Mouse (Mus musculus) heart, embryonic 12.5 days (tissue): ENCODE data around the gene Ddah1. TPM values are rescaled to one million over a fixed set of nuclear protein-coding genes. Genes with fewer than 3 reads are reported as not detected.

Experiments
- ATAC-seq: fragments of 200-750 bp; cut with Nextera tagmentation; 2 replicates; pipeline ENCODE4 v1.8.0; 2017; ENCODE audit warnings: moderate TSS enrichment, moderate library complexity; ENCODE audit not compliant: insufficient number of reproducible peaks, low FRiP score
- H3K27ac ChIP-seq: fragments of 300-500 bp; sonication (generic); 2 replicates; pipeline ENCODE4 v1.5.1; 2016; ENCODE audit warnings: mild to moderate bottlenecking, moderate library complexity; ENCODE audit not compliant: poor library complexity, severe bottlenecking
- H3K27me3 ChIP-seq: fragments of 300-500 bp; sonication (generic); replicated peaks from 2 replicates; pipeline ENCODE4 v1.6.1; 2016; ENCODE audit warnings: mild to moderate bottlenecking, moderate library complexity
- H3K36me3 ChIP-seq: fragments of 300-500 bp; sonication (generic); 2 replicates; pipeline ENCODE4 v1.6.1; 2016; ENCODE audit warnings: mild to moderate bottlenecking, moderate library complexity
- H3K4me1 ChIP-seq: fragments of 300-500 bp; sonication (generic); replicated peaks from 2 replicates; pipeline ENCODE4 v1.6.1; 2016; ENCODE audit warnings: mild to moderate bottlenecking
- H3K4me2 ChIP-seq: fragments of 300-500 bp; sonication (generic); 2 replicates; pipeline ENCODE4 v1.6.1; 2016; ENCODE audit warnings: mild to moderate bottlenecking, moderate library complexity
- H3K4me3 ChIP-seq: fragments of 300-500 bp; sonication (generic); 2 replicates; pipeline ENCODE4 v1.5.1; 2016; ENCODE audit warnings: mild to moderate bottlenecking
- H3K9ac ChIP-seq: fragments of 300-500 bp; sonication (generic); 2 replicates; pipeline ENCODE4 v1.6.1; 2016; ENCODE audit warnings: mild to moderate bottlenecking, moderate library complexity
- H3K9me3 ChIP-seq: fragments of 300-500 bp; sonication (generic); replicated peaks from 2 replicates; pipeline ENCODE4 v1.6.1; 2016; ENCODE audit warnings: mild to moderate bottlenecking, moderate library complexity
- WGBS: fragments of 180-500 bp; shearing (Covaris S2); methylation state at CpG from one replicate; pipeline ENCODE4 v1.1.7; 2016; 5-methylcytosine and 5-hydroxymethylcytosine counted together
- polyA plus RNA-seq: library from polyadenylated mRNA; unstranded; fragments of >200 nt; fragmentation: Nextera tagmentation; extraction: Ambion mirVana; gene quantifications from 2 replicates; pipeline ENCODE4 v1.2.1, GENCODE M21; 2016

Gene Ddah1
- polyA plus RNA-seq, 1 experiment from 2014 or later, result 36.7 TPM

DNA sequence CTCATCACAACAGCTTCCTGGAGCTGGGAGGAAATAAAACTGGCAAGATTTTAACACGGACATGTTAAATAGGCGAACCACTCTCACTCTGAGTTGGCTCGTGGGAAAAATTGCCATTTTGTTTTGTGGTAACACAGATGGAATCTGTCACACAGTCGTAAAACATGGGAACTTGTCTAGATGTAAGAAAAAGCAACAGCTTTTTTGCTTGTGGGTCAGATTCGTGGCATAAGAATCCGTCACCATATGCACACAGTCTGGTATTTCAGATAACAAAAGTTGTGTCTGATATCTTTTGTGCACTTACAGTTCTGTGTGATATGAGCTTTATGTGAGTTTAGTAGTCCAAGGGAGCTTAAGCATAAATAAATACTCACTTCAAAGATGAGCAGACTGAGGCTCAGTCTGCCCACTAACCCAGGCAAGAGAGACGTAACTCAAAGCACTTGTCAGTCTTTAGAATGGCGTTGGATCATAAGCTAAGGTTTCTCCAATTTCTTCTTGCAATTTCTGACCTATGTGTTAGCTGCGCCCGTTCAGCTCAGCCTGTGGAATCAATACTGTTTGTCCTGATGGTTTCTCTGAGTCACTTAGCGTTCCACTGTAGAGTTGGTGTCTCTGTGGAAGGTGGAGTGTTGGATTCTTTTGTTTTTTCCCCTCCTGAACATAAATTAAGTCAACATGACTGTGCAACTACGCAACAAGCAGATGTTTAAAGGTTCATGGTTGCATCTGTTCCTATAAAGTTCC lies 83.7 kb downstream of the Ddah1 start:
- Histone ChIP-seq H3K27me3 (no peaks in the 10 kb centered on the region), H3K4me1 (peaks cover 14% of the 10 kb centered on the region), H3K9ac (no peak overlapping the region), H3K9me3 (0 out of 2 replicates have a peak, but pooled peaks cover 5% of the 10 kb centered on the region), H3K36me3 (no peaks in the 10 kb centered on the region), H3K4me3 (no peak overlapping the region), H3K27ac (no peak overlapping the region), H3K4me2 (no peak overlapping the region)
- no peak for ATAC-seq
- WGBS, result 73% methylated on average over 12 of the region's 12 CpGs

DNA sequence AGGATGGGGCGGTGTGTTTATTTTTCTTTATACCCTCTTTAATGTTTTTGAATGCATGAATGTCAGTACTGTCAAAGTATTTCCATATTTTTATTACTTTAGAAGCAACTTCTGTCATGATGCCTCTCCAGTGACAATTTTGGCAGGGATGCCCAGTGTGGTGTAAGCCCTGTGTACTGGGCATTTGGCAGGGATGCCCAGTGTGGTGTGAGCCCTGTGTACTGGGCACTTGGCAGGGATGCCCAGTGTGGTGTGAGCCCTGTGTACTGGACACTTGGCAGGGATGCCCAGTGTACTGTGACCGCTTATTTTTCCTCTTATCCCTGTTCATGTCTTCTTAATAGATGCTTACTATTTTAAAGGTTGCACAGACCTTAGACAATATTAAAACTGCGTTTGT lies 85.4 kb downstream of the Ddah1 start:
- Histone ChIP-seq H3K27me3 (no peaks in the 10 kb centered on the region), H3K4me2 (no peak overlapping the region), H3K9ac (no peak overlapping the region), H3K4me3 (no peak overlapping the region), H3K27ac (no peak overlapping the region), H3K9me3 (0 out of 2 replicates have a peak, but pooled peaks cover 5% of the 10 kb centered on the region), H3K36me3 (no peaks in the 10 kb centered on the region), H3K4me1 (peaks cover 7% of the 10 kb centered on the region; the same call in 1 of the 2 replicates)
- no peak for ATAC-seq
- 97% methylated on average over 3 of the region's 3 CpGs for WGBS

DNA sequence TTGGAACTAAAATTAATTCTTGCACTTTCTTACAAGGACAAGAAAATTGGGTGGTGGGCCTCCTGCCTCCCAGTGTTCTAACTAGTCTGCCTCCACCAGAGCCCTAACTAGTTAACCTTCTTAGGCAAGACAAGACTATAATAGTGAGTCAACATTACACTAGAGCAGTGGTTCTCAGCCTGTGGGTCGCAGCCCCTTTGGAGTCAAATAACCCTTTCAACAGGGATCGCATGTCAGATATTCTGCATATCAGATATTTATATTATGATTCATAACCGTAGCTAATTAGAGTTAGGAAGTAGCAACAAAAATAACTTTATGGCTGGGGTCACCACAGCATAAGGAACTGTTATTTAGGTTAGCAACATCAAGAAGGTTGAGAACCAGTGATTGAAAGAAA lies 86.4 kb downstream of the Ddah1 start:
- Histone ChIP-seq H3K36me3 (no peaks in the 10 kb centered on the region), H3K9me3 (no peaks in the 10 kb centered on the region), H3K4me1 (peaks cover 7% of the 10 kb centered on the region; the same call in 1 of the 2 replicates), H3K27ac (no peak overlapping the region), H3K4me3 (no peak overlapping the region), H3K9ac (no peak overlapping the region), H3K27me3 (no peaks in the 10 kb centered on the region), H3K4me2 (no peak overlapping the region)
- ATAC-seq, result no peak
- 86% methylated on average over 3 of the region's 3 CpGs for WGBS

DNA sequence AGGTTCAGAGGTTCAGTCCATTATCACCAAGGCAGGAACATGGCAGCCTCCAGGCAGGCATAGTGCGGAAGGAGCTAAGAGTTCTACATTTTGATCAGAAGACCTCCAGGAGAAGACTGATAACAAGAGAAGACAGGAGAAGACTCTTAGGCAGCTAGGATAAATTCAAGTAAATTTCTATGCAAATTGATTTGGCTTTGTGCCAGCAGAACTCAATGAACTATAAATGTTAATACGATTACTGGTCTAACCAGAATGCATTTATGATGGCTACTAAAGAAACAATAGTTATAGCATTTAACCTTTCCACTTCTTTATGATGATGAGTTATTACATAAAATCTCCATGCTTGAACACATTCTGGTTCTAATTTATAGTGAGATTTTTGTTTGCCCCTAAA lies 87.8 kb downstream of the Ddah1 start:
- Histone ChIP-seq H3K36me3 (no peaks in the 10 kb centered on the region), H3K4me2 (no peak overlapping the region), H3K4me3 (no peak overlapping the region), H3K9ac (no peak overlapping the region), H3K27me3 (no peaks in the 10 kb centered on the region), H3K4me1 (peaks cover 7% of the 10 kb centered on the region; the same call in 1 of the 2 replicates), H3K9me3 (no peaks in the 10 kb centered on the region), H3K27ac (no peak overlapping the region)
- WGBS, result 92% methylated on average over 2 of the region's 2 CpGs
- ATAC-seq, result no peak

DNA sequence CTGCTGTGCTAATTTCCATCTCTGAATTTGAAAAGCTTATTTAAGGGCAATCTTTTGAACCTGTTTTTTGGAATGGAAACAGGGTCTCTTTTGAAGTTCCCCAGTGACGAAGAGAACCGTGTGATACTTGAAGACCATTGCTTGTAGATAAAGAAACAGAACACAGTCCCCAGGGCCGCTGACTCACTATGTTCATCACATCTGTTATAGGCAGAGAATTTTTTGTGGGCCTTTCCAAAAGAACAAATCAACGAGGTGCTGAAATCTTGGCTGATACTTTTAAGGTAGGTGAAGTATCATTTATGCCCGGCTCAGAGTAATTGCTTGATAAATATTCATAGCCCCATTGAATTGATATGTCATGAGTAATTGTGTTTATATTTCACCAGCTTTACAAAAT lies 93.6 kb downstream of the Ddah1 start:
- Histone ChIP-seq H3K27me3 (no peaks in the 10 kb centered on the region), H3K36me3 (no peaks in the 10 kb centered on the region), H3K4me1 (peaks cover 18% of the 10 kb centered on the region), H3K4me3 (no peak overlapping the region), H3K27ac (no peak overlapping the region), H3K9ac (no peak overlapping the region), H3K9me3 (no peaks in the 10 kb centered on the region), H3K4me2 (no peak overlapping the region)
- ATAC-seq, result no peak
- 56% methylated on average over 5 of the region's 5 CpGs for WGBS

DNA sequence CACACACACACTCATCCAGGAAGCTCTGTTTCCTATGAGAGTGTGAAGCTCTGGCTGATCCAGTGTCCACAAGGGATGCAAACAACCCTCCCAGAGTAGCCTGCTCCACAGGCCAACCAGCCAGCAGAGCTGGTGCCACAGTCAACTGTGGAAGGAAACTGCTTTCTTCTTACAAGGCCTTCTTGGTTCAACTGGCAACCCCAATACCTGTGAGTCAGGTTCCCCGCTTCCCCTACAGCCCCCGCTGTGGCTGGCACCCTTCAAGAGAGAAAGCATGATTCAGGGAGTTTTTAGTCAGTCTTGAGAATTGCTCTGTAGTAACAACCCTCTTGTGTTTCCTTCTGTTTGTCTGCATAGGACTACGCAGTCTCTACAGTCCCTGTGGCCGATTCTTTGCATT lies 94.3 kb downstream of the Ddah1 start:
- no peak overlapping the region for H3K4me3 ChIP-seq
- no peaks in the 10 kb centered on the region for H3K9me3 ChIP-seq
- no peak overlapping the region for H3K27ac ChIP-seq
- H3K4me2 ChIP-seq, result no peak overlapping the region
- WGBS, result 88% methylated on average over 4 of the region's 4 CpGs
- no peaks in the 10 kb centered on the region for H3K27me3 ChIP-seq
- H3K36me3 ChIP-seq, result no peaks in the 10 kb centered on the region
- peaks cover 18% of the 10 kb centered on the region for H3K4me1 ChIP-seq
- ATAC-seq, result no peak
- H3K9ac ChIP-seq, result no peak overlapping the region

DNA sequence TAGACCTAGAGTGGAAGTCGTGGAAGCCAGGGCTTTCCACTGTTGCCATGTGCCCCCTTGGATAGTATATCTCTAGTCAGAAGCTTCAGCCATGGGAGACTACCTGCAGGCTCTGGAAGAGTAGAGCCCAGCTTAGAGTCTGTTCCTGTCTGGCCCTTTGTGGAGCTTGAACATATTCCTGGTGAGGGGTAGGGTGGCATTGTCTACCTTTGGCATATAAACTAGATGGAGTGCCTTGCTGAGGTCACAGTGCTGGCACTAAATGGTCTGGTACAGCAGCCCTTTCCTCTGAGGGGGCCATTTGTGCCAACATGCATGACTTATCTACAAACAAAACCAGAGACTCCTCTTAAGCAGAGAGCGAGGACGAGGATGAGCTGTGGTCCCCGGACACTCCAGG lies 95.2 kb downstream of the Ddah1 start:
- WGBS, result 89% methylated on average over 4 of the region's 4 CpGs
- H3K27ac ChIP-seq, result no peak overlapping the region
- no peak overlapping the region for H3K9ac ChIP-seq
- H3K4me1 ChIP-seq, result peaks cover 18% of the 10 kb centered on the region
- no peaks in the 10 kb centered on the region for H3K9me3 ChIP-seq
- no peak overlapping the region for H3K4me2 ChIP-seq
- ATAC-seq, result no peak
- H3K36me3 ChIP-seq, result no peaks in the 10 kb centered on the region
- H3K27me3 ChIP-seq, result no peaks in the 10 kb centered on the region
- no peak overlapping the region for H3K4me3 ChIP-seq

DNA sequence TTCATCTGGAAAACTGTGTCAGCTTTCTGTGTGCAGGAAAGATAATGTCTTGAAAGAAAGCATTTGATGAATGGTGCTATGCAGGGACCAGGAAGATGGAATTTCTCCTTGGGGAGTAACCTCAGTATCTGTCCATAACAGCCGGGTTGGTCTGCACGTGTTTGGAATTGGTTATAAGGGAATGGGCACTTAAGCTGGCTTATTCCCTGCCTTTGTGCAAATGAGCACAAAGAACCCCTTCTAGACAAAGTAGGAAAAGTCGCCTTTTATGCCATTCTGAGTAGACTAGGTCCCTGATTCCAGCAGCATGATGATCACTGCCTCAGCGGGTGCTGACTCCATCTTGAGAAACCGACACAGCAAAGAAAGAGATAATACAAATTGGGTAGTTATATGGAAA lies 96.0 kb downstream of the Ddah1 start:
- ATAC-seq, result no peak
- Histone ChIP-seq H3K4me1 (peaks cover 18% of the 10 kb centered on the region), H3K4me2 (no peak overlapping the region), H3K9me3 (no peaks in the 10 kb centered on the region), H3K27me3 (no peaks in the 10 kb centered on the region), H3K9ac (no peak overlapping the region), H3K4me3 (no peak overlapping the region), H3K27ac (no peak overlapping the region), H3K36me3 (no peaks in the 10 kb centered on the region)
- 62% methylated on average over 5 of the region's 5 CpGs for WGBS

DNA sequence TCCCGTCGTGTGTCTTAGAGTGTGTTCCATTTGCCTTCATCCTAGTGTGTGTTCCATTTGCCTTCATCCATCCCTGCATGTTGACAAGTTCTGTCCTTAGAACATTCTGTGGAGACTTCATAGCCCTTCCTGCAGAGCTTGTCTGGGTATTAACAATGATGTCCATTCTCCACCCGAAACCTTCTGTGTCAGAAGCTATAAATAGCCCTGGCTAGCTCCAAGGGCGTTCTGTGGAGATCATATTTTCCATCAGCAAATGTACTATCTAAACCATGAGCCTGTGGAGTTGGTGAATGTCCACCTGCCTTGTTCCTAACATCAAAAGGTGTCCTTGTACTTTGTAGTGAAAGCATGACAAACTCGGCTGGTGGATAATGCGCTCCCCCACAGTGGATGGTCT lies 96.8 kb downstream of the Ddah1 start:
- Histone ChIP-seq H3K9ac (no peak overlapping the region), H3K27ac (peak overlapping the region; percentile 13; the same call in 1 of the 2 replicates), H3K9me3 (no peaks in the 10 kb centered on the region), H3K27me3 (no peaks in the 10 kb centered on the region), H3K4me3 (no peak overlapping the region), H3K36me3 (no peaks in the 10 kb centered on the region), H3K4me1 (peaks cover 18% of the 10 kb centered on the region), H3K4me2 (no peak overlapping the region)
- ATAC-seq, result no peak
- WGBS, result 62% methylated on average over 6 of the region's 6 CpGs

DNA sequence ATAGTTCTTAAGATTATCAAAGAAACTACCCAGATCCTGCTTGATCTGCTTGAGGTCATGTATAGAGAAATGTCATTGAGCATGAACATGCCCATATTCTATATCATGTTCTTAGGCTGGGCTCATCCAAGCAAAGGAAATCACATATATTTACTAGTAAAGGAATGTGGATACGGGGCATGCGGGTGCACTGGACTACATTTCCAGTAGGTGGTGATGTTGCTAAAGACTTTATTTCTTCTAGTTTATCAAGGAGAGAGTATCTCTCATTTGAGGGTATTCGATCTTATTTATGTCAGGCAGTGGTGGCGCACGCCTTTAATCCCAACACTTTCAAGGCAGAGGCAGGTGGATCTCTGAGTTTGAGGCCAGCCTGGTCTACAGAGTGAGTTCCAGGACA lies 99.9 kb downstream of the Ddah1 start:
- no peaks in the 10 kb centered on the region for H3K9me3 ChIP-seq
- 87% methylated on average over 5 of the region's 5 CpGs for WGBS
- no peaks in the 10 kb centered on the region for H3K36me3 ChIP-seq
- no peak overlapping the region for H3K4me2 ChIP-seq
- ATAC-seq, result no peak
- no peak overlapping the region for H3K4me3 ChIP-seq
- no peak overlapping the region for H3K9ac ChIP-seq
- peaks cover 29% of the 10 kb centered on the region for H3K4me1 ChIP-seq
- H3K27me3 ChIP-seq, result no peaks in the 10 kb centered on the region
- no peak overlapping the region for H3K27ac ChIP-seq

DNA sequence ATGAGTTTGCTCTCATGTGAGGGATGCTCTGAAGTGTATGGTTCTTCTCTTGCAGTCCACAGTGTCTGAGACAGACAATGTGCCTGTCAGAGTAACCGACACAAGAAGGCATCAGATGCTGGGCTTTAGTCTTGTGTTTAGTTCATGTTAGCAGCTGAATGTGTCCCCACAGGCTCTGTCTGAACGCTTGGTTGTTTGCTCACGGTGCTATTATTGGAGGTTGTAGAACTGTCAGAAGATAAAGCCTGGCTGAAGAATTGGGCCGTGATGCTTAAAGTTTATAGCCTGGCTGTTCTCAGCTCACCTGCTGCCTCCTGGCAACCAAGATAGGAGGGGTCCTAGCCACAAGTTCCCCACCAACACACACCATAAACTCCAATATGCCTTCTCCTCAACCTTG lies 104.0 kb downstream of the Ddah1 start:
- no peaks in the 10 kb centered on the region for H3K27me3 ChIP-seq
- no peak overlapping the region for H3K4me2 ChIP-seq
- H3K9me3 ChIP-seq, result no peaks in the 10 kb centered on the region
- no peak overlapping the region for H3K4me3 ChIP-seq
- no peak overlapping the region; the same call in 1 of the 2 replicates for H3K27ac ChIP-seq
- ATAC-seq, result no peak
- H3K4me1 ChIP-seq, result peaks cover 17% of the 10 kb centered on the region
- H3K36me3 ChIP-seq, result no peaks in the 10 kb centered on the region
- 55% methylated on average over 4 of the region's 4 CpGs for WGBS
- H3K9ac ChIP-seq, result no peak overlapping the region
